Mouse (Mus musculus) liver, embryonic 16.5 days (tissue): ENCODE results near the gene B430306N03Rik. TPM values are rescaled to one million over a fixed set of nuclear protein-coding genes. Genes with fewer than 3 reads are reported as not detected.

Source experiments
- ATAC-seq: fragments of 200-750 bp; cut with Nextera tagmentation; 2 replicates; pipeline ENCODE4 v1.8.0; 2017; ENCODE audit warnings: low read depth, mild to moderate bottlenecking, moderate number of reproducible peaks, moderate library complexity
- H3K27ac ChIP-seq: fragments of 300-500 bp; sonication (generic); 2 replicates; pipeline ENCODE4 v1.5.1; 2014; ENCODE audit warnings: mild to moderate bottlenecking, low read length
- H3K27me3 ChIP-seq: fragments of 300-500 bp; sonication (generic); 2 replicates; pipeline ENCODE4 v1.6.1; 2014; ENCODE audit warnings: low read depth, low read length, mixed read lengths; ENCODE audit not compliant: control insufficient read depth, insufficient read depth
- H3K36me3 ChIP-seq: fragments of 300-500 bp; sonication (generic); 2 replicates; pipeline ENCODE4 v1.6.1; 2014; ENCODE audit warnings: mild to moderate bottlenecking; ENCODE audit not compliant: control insufficient read depth, insufficient read depth
- H3K4me1 ChIP-seq: fragments of 300-500 bp; sonication (generic); 2 replicates; pipeline ENCODE4 v1.6.1; 2014; ENCODE audit warnings: low read depth, low read length, mixed read lengths; ENCODE audit not compliant: control insufficient read depth
- H3K4me2 ChIP-seq: fragments of 300-500 bp; sonication (generic); 2 replicates; pipeline ENCODE4 v1.6.1; 2014; ENCODE audit warnings: low read depth, low read length, mixed read lengths
- H3K4me3 ChIP-seq: fragments of 300-500 bp; sonication (generic); 2 replicates; pipeline ENCODE4 v1.5.1; 2014; ENCODE audit warnings: low read depth, mild to moderate bottlenecking, low read length
- H3K9ac ChIP-seq: fragments of 300-500 bp; sonication (generic); 2 replicates; pipeline ENCODE4 v1.6.1; 2014; ENCODE audit warnings: low read depth, low read length
- H3K9me3 ChIP-seq: fragments of 300-500 bp; sonication (generic); replicated peaks from 2 replicates; pipeline ENCODE4 v1.6.1; 2016; ENCODE audit warnings: low read length; ENCODE audit not compliant: control insufficient read depth
- WGBS: fragments of 180-500 bp; shearing (Covaris S2); extraction: QIAGEN DNeasy Blood & Tissue Kit; methylation state at CpG from one replicate; pipeline ENCODE4 v1.1.7; 2014; ENCODE audit not compliant: insufficient replicate concordance; 5-methylcytosine and 5-hydroxymethylcytosine counted together
- polyA plus RNA-seq: library from polyadenylated mRNA; unstranded; fragments of >200 nt; fragmentation: Nextera tagmentation; extraction: Ambion mirVana; gene quantifications from 2 replicates; pipeline ENCODE4 v1.2.1, GENCODE M21; 2015

The B430306N03Rik gene
- polyA plus RNA-seq, 1 experiment from 2014 or later = 4.1 TPM

- WGBS = 8% methylated on average over 7 of the region's 7 CpGs
- peak overlapping the region; percentile 67 for H3K4me3 ChIP-seq
- H3K27me3 ChIP-seq = no peaks in the 10 kb centered on the region
- H3K9me3 ChIP-seq = no peaks in the 10 kb centered on the region
- H3K4me2 ChIP-seq = peak overlapping the region; percentile 73
- no peaks in the 10 kb centered on the region; the same call in 1 of the 2 replicates for H3K36me3 ChIP-seq
- no peak for ATAC-seq
- H3K4me1 ChIP-seq = peaks cover 34% of the 10 kb centered on the region
- H3K9ac ChIP-seq = peak overlapping the region; percentile 70
- H3K27ac ChIP-seq = peak overlapping the region; percentile 90
Measured at GRCm38 (mm10) chr17:48299756-48300155, 16.2 kb upstream of the B430306N03Rik start.

- Histone ChIP-seq H3K4me2 (peak overlapping the region; percentile 73), H3K9me3 (no peaks in the 10 kb centered on the region), H3K4me3 (peak overlapping the region; percentile 67), H3K27me3 (no peaks in the 10 kb centered on the region), H3K4me1 (peaks cover 34% of the 10 kb centered on the region), H3K27ac (peak overlapping the region; percentile 90), H3K9ac (peak overlapping the region; percentile 70), H3K36me3 (no peaks in the 10 kb centered on the region; the same call in 1 of the 2 replicates)
- ATAC-seq = peak; percentile 74
- 10% methylated on average over 7 of the region's 7 CpGs for WGBS
Measured at GRCm38 (mm10) chr17:48300199-48300598, 15.7 kb upstream of the B430306N03Rik start.

GRCm38 (mm10) chr17:48300861-48301260 lies 15.1 kb upstream of the B430306N03Rik start:
- WGBS = 17% methylated on average over 9 of the region's 9 CpGs
- Histone ChIP-seq H3K4me3 (peak overlapping the region; percentile 67), H3K27me3 (no peaks in the 10 kb centered on the region), H3K4me1 (peaks cover 34% of the 10 kb centered on the region), H3K4me2 (peak overlapping the region; percentile 73), H3K27ac (peak overlapping the region; percentile 90), H3K9ac (peak overlapping the region; percentile 70), H3K36me3 (no peaks in the 10 kb centered on the region; the same call in 1 of the 2 replicates), H3K9me3 (no peaks in the 10 kb centered on the region)
- 0 out of 2 replicates have a peak, but pooled peaks have one; percentile 19 for ATAC-seq

- Histone ChIP-seq H3K27me3 (no peaks in the 10 kb centered on the region), H3K4me2 (peak overlapping the region; percentile 73), H3K4me3 (peak overlapping the region; percentile 67), H3K9ac (no peak overlapping the region), H3K9me3 (no peaks in the 10 kb centered on the region), H3K4me1 (peaks cover 34% of the 10 kb centered on the region), H3K36me3 (no peaks in the 10 kb centered on the region; the same call in 1 of the 2 replicates), H3K27ac (no peak overlapping the region)
- WGBS = 59% methylated on average over 5 of the region's 5 CpGs
- ATAC-seq = no peak
Measured at GRCm38 (mm10) chr17:48301792-48302191, 14.1 kb upstream of the B430306N03Rik start.

GRCm38 (mm10) chr17:48312124-48312523 lies 3.8 kb upstream of the B430306N03Rik start:
- no peaks in the 10 kb centered on the region for H3K4me1 ChIP-seq
- H3K27ac ChIP-seq = no peak overlapping the region
- no peaks in the 10 kb centered on the region for H3K36me3 ChIP-seq
- H3K9ac ChIP-seq = no peak overlapping the region
- ATAC-seq = no peak
- WGBS = 28% methylated on average over 2 of the region's 2 CpGs
- no peak overlapping the region for H3K4me3 ChIP-seq
- no peak overlapping the region for H3K4me2 ChIP-seq
- H3K9me3 ChIP-seq = no peaks in the 10 kb centered on the region
- no peaks in the 10 kb centered on the region for H3K27me3 ChIP-seq

- WGBS = 79% methylated on average over 1 of the region's 1 CpGs
- no peak overlapping the region for H3K9ac ChIP-seq
- H3K4me2 ChIP-seq = no peak overlapping the region
- no peak overlapping the region for H3K4me3 ChIP-seq
- no peaks in the 10 kb centered on the region for H3K36me3 ChIP-seq
- no peaks in the 10 kb centered on the region for H3K27me3 ChIP-seq
- peaks cover 10% of the 10 kb centered on the region for H3K4me1 ChIP-seq
- H3K9me3 ChIP-seq = no peaks in the 10 kb centered on the region
- ATAC-seq = no peak
- no peak overlapping the region for H3K27ac ChIP-seq
Measured at GRCm38 (mm10) chr17:48318686-48319085, 2.7 kb downstream of the B430306N03Rik start.

- ATAC-seq = no peak
- H3K27me3 ChIP-seq = no peaks in the 10 kb centered on the region
- H3K4me3 ChIP-seq = no peak overlapping the region
- peaks cover 10% of the 10 kb centered on the region for H3K4me1 ChIP-seq
- no peaks in the 10 kb centered on the region for H3K9me3 ChIP-seq
- no peak overlapping the region for H3K4me2 ChIP-seq
- no peaks in the 10 kb centered on the region for H3K36me3 ChIP-seq
- 42% methylated on average over 2 of the region's 2 CpGs for WGBS
- no peak overlapping the region for H3K9ac ChIP-seq
- H3K27ac ChIP-seq = no peak overlapping the region
Measured at GRCm38 (mm10) chr17:48321279-48321678, 5.3 kb downstream of the B430306N03Rik start.

- peaks cover 10% of the 10 kb centered on the region for H3K4me1 ChIP-seq
- H3K36me3 ChIP-seq = no peaks in the 10 kb centered on the region
- H3K9ac ChIP-seq = no peak overlapping the region
- no peaks in the 10 kb centered on the region for H3K27me3 ChIP-seq
- H3K27ac ChIP-seq = no peak overlapping the region
- H3K4me3 ChIP-seq = no peak overlapping the region
- WGBS = 45% methylated on average over 3 of the region's 3 CpGs
- H3K9me3 ChIP-seq = no peaks in the 10 kb centered on the region
- no peak overlapping the region for H3K4me2 ChIP-seq
- ATAC-seq = no peak
Measured at GRCm38 (mm10) chr17:48323236-48323635, 7.3 kb downstream of the B430306N03Rik start.

- no peak overlapping the region for H3K9ac ChIP-seq
- H3K27ac ChIP-seq = peak overlapping the region; percentile 32; the same call in 1 of the 2 replicates
- peak; percentile 58 for ATAC-seq
- no peak overlapping the region for H3K4me3 ChIP-seq
- H3K36me3 ChIP-seq = no peaks in the 10 kb centered on the region
- no peaks in the 10 kb centered on the region for H3K27me3 ChIP-seq
- no peaks in the 10 kb centered on the region for H3K9me3 ChIP-seq
- 27% methylated on average over 5 of the region's 5 CpGs for WGBS
- H3K4me1 ChIP-seq = peaks cover 10% of the 10 kb centered on the region
- H3K4me2 ChIP-seq = 0 out of 2 replicates have a peak overlapping the region, but pooled peaks have one; percentile 1
Measured at GRCm38 (mm10) chr17:48324258-48324657, 8.3 kb downstream of the B430306N03Rik start.
